Mouse (Mus musculus): Measurements from ENCODE around the gene Mical2.

- TF ChIP-seq CTCF (IDR thresholded peaks at IDR 0.05; ENCODE audit: extremely low read depth, insufficient read length, insufficient replicate concordance, low read depth, low read length) = no peak
- TF ChIP-seq POLR2A (IDR thresholded peaks at IDR 0.05; ENCODE audit: low read depth, low read length) = no peak
Observed at GRCm38 (mm10) chr7:112397786-112398185, 172.1 kb downstream of the Mical2 start.
